Mouse (Mus musculus) brain, embryonic 14.5 days (tissue): ENCODE measurements at regions not wholly inside any gene's neighbourhood (a gene's known extent, or its start where the extent isn't known, plus 50 kb on each side); places are given as distances from the start of the nearest gene placed in this dataset.

Source experiments
- CTCF ChIP-seq: fragments of 200-500 bp; IDR thresholded peaks from 2 replicates; pipeline ENCODE4 v1.5.1; 2012; ENCODE audit warnings: inconsistent platforms, mild to moderate bottlenecking, moderate library complexity, borderline replicate concordance; ENCODE audit not compliant: insufficient read depth, insufficient read length; ENCODE audit errors: extremely low read depth
- POLR2A ChIP-seq: fragments of 200-500 bp; IDR thresholded peaks from 2 replicates; pipeline ENCODE4 v1.6.1; 2012; ENCODE audit warnings: mild to moderate bottlenecking, inconsistent platforms, borderline replicate concordance; ENCODE audit not compliant: poor library complexity, insufficient read depth, insufficient read length, severe bottlenecking; ENCODE audit errors: extremely low read depth

- TF ChIP-seq CTCF (no peak), POLR2A (no peak)
Measured at GRCm38 (mm10) chr15:25287850-25288249, 125.7 kb downstream of the Basp1 start.
